Mouse (Mus musculus) retina, embryonic 14.5 days (tissue): ENCODE results near the gene Lnpep.
"Not testable (repeated sequence)": the region's sequence is repeated elsewhere in the genome, so short reads cannot be mapped to it uniquely, and the experiment has no call there.

ENCODE experiments used
- DNase-seq: peaks from one replicate; pipeline ENCODE4 v3.0.0-alpha.2; 2015; ENCODE audit warnings: low spot score

The Lnpep gene

DNA sequence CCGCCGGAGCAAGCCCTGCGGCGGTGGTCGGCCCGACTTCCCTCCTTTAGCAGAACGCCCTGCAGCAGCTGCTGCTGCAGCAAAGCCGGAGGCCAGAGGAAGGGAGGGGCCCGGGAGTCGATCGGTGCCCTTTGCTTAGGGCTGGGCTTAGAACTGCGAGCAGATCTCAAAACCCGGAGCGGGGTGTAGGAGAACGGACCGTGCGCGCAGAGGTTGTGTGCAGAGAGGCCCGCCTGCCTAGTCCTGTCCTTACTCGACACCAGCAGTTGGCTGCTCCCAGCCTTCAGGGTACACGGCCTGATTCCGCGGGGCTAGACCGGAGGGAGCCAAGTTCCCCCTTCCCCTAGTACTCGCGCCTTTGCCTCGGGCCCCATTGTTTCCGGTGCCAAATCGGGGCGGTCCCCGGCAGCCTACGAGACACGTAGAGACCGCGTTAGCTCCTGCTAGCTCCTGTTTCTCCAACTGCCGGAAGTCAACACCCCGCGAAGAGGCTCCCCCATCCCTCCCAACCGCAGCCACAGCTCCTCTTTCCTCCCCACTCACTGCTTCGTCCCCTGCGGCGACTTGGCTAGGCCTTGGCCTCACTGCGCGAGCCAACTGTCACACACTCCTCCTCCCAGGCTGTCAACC lies at the start of gene Lnpep:
Gene Lnpep, minus strand, starts transcription at position 94 of the 630 bp plus-strand sequence.
- peak; percentile 94 for DNase-seq

- no peak for DNase-seq
Observed at GRCm38 (mm10) chr17:17655829-17656176, 31.0 kb upstream of the Lnpep start.

DNA sequence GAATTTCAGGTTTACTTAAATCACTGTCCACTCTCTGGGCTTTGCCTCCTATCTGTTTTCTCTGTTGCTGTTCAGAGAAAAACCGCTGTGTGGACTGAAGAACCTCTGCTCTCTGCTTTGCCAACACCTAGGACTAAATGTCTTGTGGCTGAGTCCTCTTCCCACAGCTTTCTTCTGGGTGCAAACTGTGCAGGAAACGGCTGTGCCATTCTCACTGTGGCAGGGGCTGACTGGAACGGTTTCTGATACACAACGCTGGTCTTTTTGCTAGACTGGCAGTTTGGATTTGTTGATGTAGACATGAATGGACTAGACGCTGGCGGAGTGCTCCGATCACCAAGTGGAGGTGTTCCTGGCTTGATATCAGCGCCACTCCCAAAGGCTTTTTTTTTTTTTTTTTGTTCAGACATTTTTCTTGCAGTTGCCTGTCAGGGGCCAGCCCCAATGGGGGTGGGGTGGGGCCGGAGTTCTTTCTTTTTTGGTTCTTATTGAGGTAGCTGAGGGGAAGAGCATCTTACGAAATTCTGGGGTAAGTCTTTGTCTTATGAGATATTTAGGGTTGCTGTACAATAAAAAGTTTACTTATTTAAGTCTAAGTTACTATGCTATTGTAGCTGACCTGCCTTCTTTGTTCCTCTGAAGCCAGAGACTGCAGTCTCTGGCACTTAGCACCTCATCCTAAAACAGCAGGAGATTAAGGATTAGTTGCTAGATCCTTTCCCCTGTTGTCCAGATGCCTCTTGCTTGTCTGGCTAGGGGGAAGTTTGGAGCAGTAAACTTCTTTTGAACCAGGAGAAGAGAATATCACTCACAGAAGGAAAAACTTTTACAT lies 30.4 kb upstream of the Lnpep start:
- no peak for DNase-seq

GRCm38 (mm10) chr17:17652570-17652969 lies 27.7 kb upstream of the Lnpep start:
- no peak for DNase-seq

- DNase-seq: peak; percentile 84
Observed at GRCm38 (mm10) chr17:17645738-17646137, 20.9 kb upstream of the Lnpep start.

GRCm38 (mm10) chr17:17637387-17637786 lies 12.5 kb upstream of the Lnpep start:
- DNase-seq: no peak

- no peak for DNase-seq
Observed at GRCm38 (mm10) chr17:17636147-17636546, 11.3 kb upstream of the Lnpep start.

DNA sequence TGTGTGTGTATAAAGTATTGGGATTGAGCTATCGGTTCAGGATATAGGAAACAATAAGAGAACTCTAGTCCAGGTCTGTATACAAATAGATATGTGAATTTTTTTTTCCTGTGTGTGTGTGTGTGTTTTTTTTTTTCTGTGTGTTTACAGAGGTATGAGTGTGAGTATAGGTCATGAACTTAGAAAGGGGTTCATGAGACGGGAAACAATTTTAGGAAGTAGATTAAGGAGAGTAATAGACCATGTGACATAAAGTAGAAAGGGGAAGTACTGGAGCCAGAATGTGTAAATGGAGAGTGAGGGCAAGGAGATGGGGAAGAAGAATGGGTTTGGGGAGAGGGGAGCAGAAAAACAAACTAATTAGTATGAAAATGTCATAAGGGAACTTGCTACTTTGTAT lies 9.2 kb upstream of the Lnpep start:
- DNase-seq: no peak

GRCm38 (mm10) chr17:17631985-17632384 lies 7.1 kb upstream of the Lnpep start:
- DNase-seq: no peak

GRCm38 (mm10) chr17:17628237-17628879 lies 3.5 kb upstream of the Lnpep start:
- not testable (repeated sequence) for DNase-seq

DNA sequence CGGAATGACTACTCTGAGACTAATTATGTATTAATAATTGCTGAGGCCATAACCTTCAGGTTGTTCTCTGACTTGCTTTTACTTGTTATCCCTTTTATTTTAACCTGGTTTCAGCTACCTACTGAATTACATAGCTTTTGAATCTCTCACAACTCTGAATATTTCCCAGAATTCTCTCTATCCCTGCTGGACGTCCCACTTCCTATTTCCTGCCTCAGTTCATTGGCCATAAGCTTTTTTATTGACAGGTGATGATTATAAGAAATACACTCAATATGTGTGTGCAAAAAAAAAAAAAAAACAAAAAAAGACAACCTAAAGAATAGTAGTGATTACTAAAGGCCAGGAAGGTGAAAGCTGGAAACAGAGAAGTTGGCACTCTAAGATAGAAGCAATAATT lies 2.7 kb upstream of the Lnpep start:
- DNase-seq: no peak

DNA sequence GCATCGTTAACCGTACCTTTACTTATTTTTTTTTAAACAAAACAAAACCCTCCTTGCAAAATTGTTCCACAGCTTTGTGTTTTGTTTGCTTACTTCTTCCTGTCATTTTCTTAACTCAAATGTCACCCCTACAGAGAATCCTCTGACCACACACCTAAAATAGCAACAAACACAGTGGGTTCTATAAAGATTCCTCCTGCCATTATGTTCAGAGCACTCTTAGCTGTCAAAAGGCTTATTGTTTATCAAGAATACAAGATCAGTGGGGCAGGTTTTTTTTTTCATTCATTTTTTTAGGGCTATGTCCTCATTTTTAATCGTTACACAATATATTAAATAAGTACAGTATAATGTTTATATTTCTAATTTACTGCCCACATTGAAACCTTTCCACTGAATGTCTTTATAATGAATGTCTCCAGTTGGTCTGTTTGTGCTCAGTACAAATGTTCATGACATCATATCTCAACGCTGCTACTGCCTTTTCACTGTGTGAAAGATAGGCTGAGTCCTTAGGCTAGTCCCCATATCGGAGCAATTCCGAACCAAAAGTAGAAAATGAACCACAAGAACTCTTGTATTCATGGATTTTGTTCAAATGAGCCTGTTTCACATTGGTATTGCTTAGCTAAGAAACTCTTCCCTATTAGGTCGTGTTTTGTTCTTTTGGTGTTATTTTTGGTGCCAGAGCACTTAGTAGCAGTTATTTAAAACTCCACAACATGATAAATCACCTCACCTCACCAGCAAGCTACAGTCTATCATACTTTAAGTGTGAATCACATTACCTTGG lies 1.2 kb upstream of the Lnpep start:
- DNase-seq: peak; percentile 26

- peak; percentile 96 for DNase-seq
Observed at GRCm38 (mm10) chr17:17624421-17624956, 361 bp downstream of the Lnpep start.

DNA sequence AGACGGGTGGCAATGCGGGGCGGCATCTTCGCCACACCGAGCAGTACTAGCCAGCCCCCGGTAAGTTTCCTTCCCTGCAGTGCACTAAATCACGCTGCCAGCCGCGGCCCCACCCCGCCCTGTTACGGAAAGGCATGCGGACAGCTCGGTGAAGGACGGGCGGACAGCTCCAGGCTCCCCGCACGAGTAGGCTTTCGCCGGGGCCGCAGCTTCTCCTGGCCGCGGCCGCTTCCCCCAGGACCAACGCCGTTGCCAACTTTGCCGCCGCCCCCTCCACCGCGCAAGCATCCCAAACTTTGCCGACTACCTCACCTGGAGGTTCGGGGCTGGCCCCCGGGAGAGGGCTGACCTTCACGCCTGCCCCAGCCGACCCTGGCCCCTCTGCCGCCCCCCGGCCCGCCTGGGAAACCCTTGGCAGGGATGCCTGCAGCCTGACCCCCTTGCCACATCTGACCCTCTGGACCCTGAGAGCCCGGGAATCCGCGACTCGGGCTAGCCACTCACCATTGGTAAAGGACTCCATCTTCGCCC lies 895 bp downstream of the Lnpep start:
- DNase-seq: no peak

DNA sequence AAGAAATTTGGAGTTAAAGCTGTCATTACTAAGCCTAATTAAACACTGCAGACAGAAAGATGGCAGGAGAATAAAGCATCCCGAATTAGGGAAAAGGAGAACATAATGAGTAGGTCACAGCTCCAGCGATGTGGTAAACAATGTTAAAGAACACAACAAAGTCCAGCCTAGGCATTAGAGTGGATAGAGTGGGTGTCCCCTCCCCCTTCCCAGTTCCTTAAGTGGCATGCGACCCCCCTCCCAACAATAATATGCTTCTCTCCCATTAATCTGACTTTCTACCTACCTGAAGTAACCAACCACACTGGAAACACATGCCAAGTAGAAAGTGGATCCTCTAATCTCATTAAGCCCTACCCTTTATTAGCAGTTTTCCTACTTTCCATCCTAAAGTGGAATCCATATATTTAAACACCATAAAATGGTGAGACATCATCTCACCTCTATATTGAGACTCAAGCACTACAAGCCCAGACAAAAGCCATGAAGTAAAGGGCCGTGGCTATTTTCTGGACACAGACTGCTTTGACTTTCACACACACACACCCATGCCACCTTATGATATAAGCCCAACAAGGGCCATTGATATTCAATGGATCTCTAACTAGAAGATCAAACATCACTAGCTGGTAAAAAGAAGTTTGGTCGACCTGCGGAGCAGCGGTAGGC lies 1.5 kb downstream of the Lnpep start:
- DNase-seq: no peak

DNA sequence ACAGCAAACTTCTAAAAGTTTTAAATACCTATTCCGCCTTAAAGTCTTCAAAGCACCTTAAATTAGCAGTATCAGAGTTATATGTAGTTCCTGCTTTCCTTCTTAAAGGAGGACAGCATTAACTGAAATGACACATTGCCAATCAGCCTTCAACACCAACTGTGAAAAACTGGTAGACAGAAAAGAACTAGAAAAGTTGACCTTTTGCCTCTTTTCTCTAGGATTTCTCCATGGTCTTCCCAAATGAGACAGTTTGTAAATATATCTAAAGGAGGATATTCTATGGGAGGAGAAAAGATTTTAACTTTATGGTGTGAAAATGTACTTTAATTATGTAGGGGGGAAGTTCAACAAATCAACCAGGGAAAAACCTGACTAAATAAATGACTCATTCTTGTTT lies 2.3 kb downstream of the Lnpep start:
- no peak for DNase-seq

- DNase-seq: no peak
Observed at GRCm38 (mm10) chr17:17621586-17621985, 3.3 kb downstream of the Lnpep start.

DNA sequence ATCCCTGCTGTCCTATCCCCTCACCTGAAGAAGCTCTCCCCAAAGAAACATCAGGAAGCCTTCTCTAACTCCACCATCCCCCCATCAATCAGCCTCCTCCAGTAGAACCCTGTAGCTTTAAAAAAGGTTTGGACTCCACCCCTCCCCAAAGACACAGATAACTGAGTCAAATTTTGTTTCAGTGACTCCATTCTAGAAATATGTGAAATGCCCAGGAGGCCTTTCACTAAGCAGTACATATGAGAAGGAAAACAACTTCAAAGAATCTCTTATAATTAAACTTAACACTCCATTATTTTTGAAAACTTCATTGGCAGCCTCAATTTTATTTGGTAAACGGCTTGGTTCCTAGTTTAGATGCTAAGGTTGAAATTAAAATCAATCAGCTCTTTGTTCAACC lies 6.4 kb downstream of the Lnpep start:
- DNase-seq: no peak

- DNase-seq: no peak
Observed at GRCm38 (mm10) chr17:17617440-17618204, 7.2 kb downstream of the Lnpep start.

DNA sequence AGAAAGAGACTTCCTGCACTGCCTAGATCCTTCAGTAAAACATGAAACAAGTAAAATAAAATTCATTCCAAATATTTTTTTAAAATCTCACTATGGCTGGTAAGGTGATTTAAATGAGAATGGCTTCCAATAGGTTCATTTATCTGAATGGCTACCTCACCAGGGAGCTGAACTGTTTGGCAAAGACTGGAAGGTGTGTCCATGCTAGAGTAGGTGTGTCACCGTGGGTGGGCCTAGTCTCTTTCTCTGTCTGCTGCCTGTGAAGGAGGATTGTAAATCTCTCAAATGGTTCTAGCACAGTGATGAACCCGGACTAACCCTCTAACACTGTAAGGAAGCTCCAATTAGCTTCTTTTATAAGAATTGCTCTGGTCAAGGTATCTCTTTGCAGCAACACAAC lies 12.5 kb downstream of the Lnpep start:
- no peak for DNase-seq

DNA sequence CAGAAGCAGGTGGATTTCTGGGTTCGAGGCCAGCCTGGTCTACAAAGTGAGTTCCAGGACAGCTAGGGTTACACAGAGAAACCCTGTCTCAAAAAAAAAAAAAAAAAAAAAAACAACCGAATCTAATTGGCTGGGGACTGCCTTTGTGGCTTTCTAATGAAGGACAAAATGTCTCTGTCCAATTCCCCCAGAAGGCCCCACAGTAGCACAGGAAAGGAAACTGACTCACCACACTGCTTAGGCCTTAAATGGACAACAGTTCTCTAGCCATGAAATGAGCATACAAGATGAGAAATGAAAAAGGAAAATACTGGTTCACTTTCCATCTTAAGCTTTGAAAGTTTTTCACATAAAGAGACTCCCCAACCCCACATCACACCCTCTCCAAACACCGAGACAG lies 15.3 kb downstream of the Lnpep start:
- DNase-seq: no peak
